Mouse (Mus musculus) liver, adult 2 months (tissue): ENCODE data around the gene Zfp462.

ENCODE experiments used
- CTCF ChIP-seq: fragments of 200-500 bp; IDR thresholded peaks from 2 replicates; pipeline ENCODE4 v1.5.1; 2011; ENCODE audit warnings: low read depth, low read length, control low read depth
- POLR2A ChIP-seq: fragments of 200-500 bp; IDR thresholded peaks from 2 replicates; pipeline ENCODE4 v1.6.1; 2011; ENCODE audit warnings: low read length, control low read depth; ENCODE audit not compliant: insufficient read depth; ENCODE audit errors: extremely low read depth

DNA sequence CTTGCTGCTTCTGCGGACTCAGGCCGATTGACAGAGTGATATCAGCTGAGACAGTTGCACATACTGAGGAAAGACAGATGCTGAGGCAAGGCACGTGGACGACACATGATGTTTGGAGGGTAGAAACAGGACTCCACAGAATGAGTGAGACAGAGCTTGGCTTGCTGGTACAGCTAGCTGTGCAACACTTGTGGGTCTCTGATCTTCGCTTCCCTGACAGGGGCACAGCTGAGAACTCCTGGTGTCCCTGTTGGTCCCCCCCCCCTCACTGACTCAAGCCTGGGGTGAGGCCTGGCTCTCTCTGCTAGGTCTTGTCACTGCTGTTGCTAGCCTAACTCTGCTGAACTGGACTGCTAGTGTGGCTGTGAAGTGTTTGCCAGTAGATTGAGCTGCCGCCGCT lies 18.7 kb downstream of the Zfp462 start:
- TF ChIP-seq CTCF, result no peak
- TF ChIP-seq POLR2A, result no peak
